Mouse (Mus musculus) ES-E14 (cell line): ENCODE measurements around the gene Nt5c2. TPM values are rescaled to one million over a fixed set of nuclear protein-coding genes. Genes with fewer than 3 reads are reported as not detected.

Experiments
- DNase-seq: peaks from one replicate; pipeline ENCODE4 v3.0.0-alpha.2; 2013; ENCODE audit warnings: low read depth, low spot score
- H3K27ac ChIP-seq: 2 replicates; pipeline ENCODE4 v1.5.1; 2012; ENCODE audit warnings: low read depth, mild to moderate bottlenecking, low read length, moderate library complexity, mixed read lengths; ENCODE audit not compliant: poor library complexity, insufficient read depth, severe bottlenecking
- H3K36me3 ChIP-seq: 2 replicates; pipeline ENCODE4 v1.6.1; 2012; ENCODE audit warnings: mild to moderate bottlenecking, low read length, moderate library complexity, mixed read lengths; ENCODE audit not compliant: control insufficient read depth, poor library complexity, insufficient read depth, severe bottlenecking
- H3K4me1 ChIP-seq, 2 experiments: fragments of 150-350 bp in 1 of 2; sonication (generic) in 1 of 2; 2 replicates each; pipeline ENCODE4 v1.6.1; 2012; ENCODE audit warnings: low read length in 2 of 2, mild to moderate bottlenecking in 1 of 2, mixed read lengths in 1 of 2; ENCODE audit not compliant: control insufficient read depth in 2 of 2, insufficient read depth in 2 of 2, poor library complexity in 1 of 2
- H3K4me3 ChIP-seq, 2 experiments: fragments of 150-350 bp in 1 of 2; sonication (generic) in 1 of 2; 2 replicates each; pipeline ENCODE4 v1.5.1; 2012; ENCODE audit warnings: low read length in 2 of 2, low read depth in 1 of 2, mild to moderate bottlenecking in 1 of 2, mixed read lengths in 1 of 2; ENCODE audit not compliant: insufficient read depth in 1 of 2, poor library complexity in 1 of 2, severe bottlenecking in 1 of 2
- H3K9ac ChIP-seq: 2 replicates; pipeline ENCODE4 v1.6.1; 2012; ENCODE audit warnings: low read depth, mild to moderate bottlenecking, low read length, mixed read lengths; ENCODE audit not compliant: poor library complexity, insufficient read depth, severe bottlenecking
- H3K9me3 ChIP-seq: fragments of 150-350 bp; sonication (generic); 2 replicates; pipeline ENCODE4 v1.6.1; 2012; ENCODE audit warnings: low read depth, mild to moderate bottlenecking, low read length; ENCODE audit not compliant: control insufficient read depth, insufficient read depth
- CHD2 ChIP-seq: IDR thresholded peaks from 2 replicates; pipeline ENCODE4 v1.6.1; 2014; ENCODE audit warnings: mild to moderate bottlenecking, low read depth, low read length, inconsistent platforms
- HCFC1 ChIP-seq: IDR thresholded peaks from 2 replicates; pipeline ENCODE4 v1.6.1; 2012; ENCODE audit warnings: low read length, inconsistent platforms, borderline replicate concordance; ENCODE audit not compliant: insufficient read depth
- MAFK ChIP-seq: IDR thresholded peaks from 2 replicates; pipeline ENCODE4 v1.6.1; 2014; ENCODE audit warnings: mild to moderate bottlenecking, low read depth, low read length, inconsistent platforms; ENCODE audit not compliant: insufficient read depth
- ZC3H11A ChIP-seq: IDR thresholded peaks from 2 replicates; pipeline ENCODE4 v1.6.1; 2012; ENCODE audit warnings: low read depth, mild to moderate bottlenecking, inconsistent platforms, low read length, borderline replicate concordance
- ZNF384 ChIP-seq: IDR thresholded peaks from 2 replicates; pipeline ENCODE4 v1.6.1; 2012; ENCODE audit warnings: low read depth, low read length, inconsistent platforms
- in situ Hi-C, 2 experiments: fragments of 600-800 bp; cut with MboI; formaldehyde crosslinking; loops; one replicate each; pipeline ENCODE4 v1.15.1; 2025; ENCODE audit warnings: low sequenced_read_pairs in 2 of 2, inconsistent platforms in 1 of 2; ENCODE audit not compliant: unreplicated experiment in 2 of 2
- total RNA-seq: library from RNA; depleted of rRNA; stranded (reverse); fragments of 300-350 nt; gene quantifications from 2 replicates; pipeline ENCODE4 v1.2.3, GENCODE M21; 2012

The Nt5c2 gene
- total RNA-seq, 1 experiment: 27.0 TPM

DNA sequence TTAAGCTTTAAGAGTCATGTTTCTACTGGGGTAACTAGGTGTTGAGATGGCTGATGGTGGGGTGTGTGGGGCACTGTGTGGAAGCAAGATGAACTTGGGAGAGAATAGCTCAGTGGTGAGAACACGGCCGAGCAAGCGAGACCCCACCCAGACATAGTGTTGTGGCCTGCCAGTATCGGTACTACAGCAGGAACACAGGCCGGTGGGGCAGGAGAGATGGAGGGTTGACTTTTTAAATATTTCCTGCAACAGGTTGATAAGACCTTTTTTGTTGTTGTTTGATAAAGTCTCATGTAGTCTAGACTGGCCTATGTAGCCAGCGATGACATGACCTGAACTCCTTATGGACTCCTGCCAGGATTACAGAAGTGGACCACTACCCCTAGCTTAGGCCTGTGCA is 114.2 kb downstream of the Nt5c2 start:
- Histone ChIP-seq H3K36me3 (peaks cover 10% of the 10 kb centered on the region), H3K4me1 (no peaks in the 10 kb centered on the region), H3K9me3 (no peaks in the 10 kb centered on the region), H3K9ac (no peak overlapping the region), H3K4me3 (no peak overlapping the region), H3K27ac (no peak overlapping the region)
- DNase-seq: no peak
- TF ChIP-seq ZC3H11A: no peak
- no peak for TF ChIP-seq CHD2
- no peak for TF ChIP-seq HCFC1
- TF ChIP-seq MAFK: no peak
- no peak for TF ChIP-seq ZNF384
- in situ Hi-C loops: no loop called here

DNA sequence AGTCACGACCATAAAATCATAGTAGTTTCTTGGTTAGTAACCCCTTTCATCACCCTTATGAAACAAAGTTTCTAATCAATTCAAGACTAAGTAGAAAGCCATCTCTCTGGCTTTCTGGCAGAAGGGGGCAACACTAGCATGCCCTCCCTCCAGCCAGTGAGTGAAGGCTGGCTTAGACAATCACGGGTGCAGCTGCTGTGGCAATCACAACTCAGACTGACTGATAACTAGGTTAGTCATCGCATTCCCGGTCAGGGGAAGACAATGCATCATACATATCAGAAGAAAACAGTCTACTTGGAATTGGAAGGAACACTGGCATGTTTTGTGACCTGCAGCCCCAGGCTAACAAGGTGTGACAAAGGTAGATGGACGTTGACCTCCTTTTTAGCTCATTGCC is 115.1 kb downstream of the Nt5c2 start:
- no peaks in the 10 kb centered on the region for H3K4me1 ChIP-seq
- H3K9ac ChIP-seq: no peak overlapping the region
- no peaks in the 10 kb centered on the region for H3K9me3 ChIP-seq
- peaks cover 10% of the 10 kb centered on the region for H3K36me3 ChIP-seq
- TF ChIP-seq MAFK: no peak
- TF ChIP-seq ZNF384: no peak
- TF ChIP-seq CHD2: no peak
- no peak for TF ChIP-seq HCFC1
- no peak for TF ChIP-seq ZC3H11A
- in situ Hi-C loops: no loop called here
- no peak for DNase-seq
- no peak overlapping the region for H3K27ac ChIP-seq
- H3K4me3 ChIP-seq: no peak overlapping the region

DNA sequence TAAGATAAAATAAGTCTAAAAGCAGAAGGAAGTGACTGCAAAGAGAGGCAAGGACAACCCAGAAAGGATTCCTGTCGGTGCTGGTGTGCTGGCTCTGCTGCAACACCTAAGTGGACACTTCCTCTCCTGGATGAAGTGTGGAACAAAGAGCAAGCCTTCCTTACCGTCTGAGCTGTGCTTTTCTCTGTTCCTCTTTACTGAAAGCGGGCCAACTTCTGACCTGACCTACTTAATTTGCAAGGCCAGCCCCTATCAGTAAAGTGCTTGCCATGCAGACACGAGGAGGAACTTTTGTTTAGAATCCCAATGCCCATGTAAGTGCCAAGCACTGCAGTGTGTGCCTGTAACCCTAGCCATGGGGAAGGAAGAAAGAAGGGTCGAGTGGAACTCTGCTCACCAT is 115.6 kb downstream of the Nt5c2 start:
- Histone ChIP-seq H3K27ac (no peak overlapping the region), H3K36me3 (peaks cover 10% of the 10 kb centered on the region), H3K4me3 (no peak overlapping the region), H3K9ac (no peak overlapping the region), H3K9me3 (no peaks in the 10 kb centered on the region), H3K4me1 (no peaks in the 10 kb centered on the region)
- no peak for TF ChIP-seq HCFC1
- TF ChIP-seq ZC3H11A: no peak
- no peak for TF ChIP-seq CHD2
- TF ChIP-seq ZNF384: no peak
- no peak for TF ChIP-seq MAFK
- in situ Hi-C loops: no loop called here
- no peak for DNase-seq

DNA sequence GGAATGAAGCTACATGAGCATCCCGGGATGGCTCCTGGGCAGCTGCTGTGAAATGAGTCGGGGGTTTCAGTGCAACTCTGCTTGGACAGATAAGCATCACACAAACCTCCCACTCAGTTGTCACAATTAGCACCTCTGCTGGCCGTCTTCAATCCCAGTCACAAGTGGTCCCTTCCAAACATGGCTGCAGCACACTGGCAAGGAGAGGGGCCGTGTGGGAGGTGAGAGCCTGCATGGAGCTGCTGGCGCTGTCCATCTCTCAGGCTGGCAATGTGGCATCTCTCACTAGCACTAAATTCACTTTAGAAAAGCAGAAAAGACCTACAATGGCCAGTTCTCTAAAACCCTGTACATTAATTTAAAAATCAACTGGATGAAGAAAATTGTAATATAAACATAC is 116.7 kb downstream of the Nt5c2 start:
- Histone ChIP-seq H3K27ac (no peak overlapping the region), H3K4me1 (no peaks in the 10 kb centered on the region), H3K9ac (no peak overlapping the region), H3K4me3 (no peak overlapping the region), H3K9me3 (no peaks in the 10 kb centered on the region), H3K36me3 (peaks cover 10% of the 10 kb centered on the region)
- DNase-seq: no peak
- TF ChIP-seq ZNF384 (no peak), HCFC1 (no peak), CHD2 (no peak), MAFK (no peak), ZC3H11A (no peak)
- in situ Hi-C loops: no loop called here

DNA sequence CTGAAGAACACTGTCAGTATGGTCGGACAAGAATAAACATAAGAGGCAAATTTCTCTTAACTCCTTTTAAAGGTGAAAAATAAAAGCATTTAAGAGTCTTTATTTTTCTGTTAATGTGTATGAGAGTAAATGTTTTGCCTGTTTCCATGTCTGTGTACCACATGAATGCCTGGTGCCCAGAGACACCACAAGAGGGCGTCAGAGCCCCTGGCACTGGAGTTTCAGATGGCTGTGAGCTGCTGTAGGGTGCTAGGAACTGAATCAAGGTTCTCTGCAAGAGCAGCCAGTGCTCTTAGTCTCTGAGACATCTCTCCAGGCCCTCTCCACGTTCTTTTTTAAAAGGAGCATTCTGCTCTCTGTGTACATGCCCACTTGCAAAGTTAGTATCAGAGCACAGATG is 117.8 kb downstream of the Nt5c2 start:
- no peak overlapping the region for H3K27ac ChIP-seq
- H3K4me3 ChIP-seq: no peak overlapping the region
- TF ChIP-seq CHD2: no peak
- TF ChIP-seq ZC3H11A: no peak
- TF ChIP-seq ZNF384: no peak
- no peak for TF ChIP-seq HCFC1
- no peak for TF ChIP-seq MAFK
- H3K9me3 ChIP-seq: no peaks in the 10 kb centered on the region
- in situ Hi-C loops: no loop called here
- H3K9ac ChIP-seq: no peak overlapping the region
- no peaks in the 10 kb centered on the region for H3K4me1 ChIP-seq
- DNase-seq: no peak
- H3K36me3 ChIP-seq: peaks cover 12% of the 10 kb centered on the region
